Mouse (Mus musculus) cortical plate, adult 2 months (tissue): Measurements from ENCODE around the gene Zfyve19.

Experiments
- CTCF ChIP-seq: fragments of 200-500 bp; IDR thresholded peaks from 2 replicates; pipeline ENCODE4 v1.5.1; 2011; ENCODE audit warnings: mild to moderate bottlenecking, control low read depth, low read length; ENCODE audit not compliant: insufficient read depth; ENCODE audit errors: extremely low read depth
- POLR2A ChIP-seq: fragments of 200-500 bp; IDR thresholded peaks from 2 replicates; pipeline ENCODE4 v1.6.1; 2011; ENCODE audit warnings: mild to moderate bottlenecking, low read length, control low read depth; ENCODE audit not compliant: insufficient read depth; ENCODE audit errors: extremely low read depth

DNA sequence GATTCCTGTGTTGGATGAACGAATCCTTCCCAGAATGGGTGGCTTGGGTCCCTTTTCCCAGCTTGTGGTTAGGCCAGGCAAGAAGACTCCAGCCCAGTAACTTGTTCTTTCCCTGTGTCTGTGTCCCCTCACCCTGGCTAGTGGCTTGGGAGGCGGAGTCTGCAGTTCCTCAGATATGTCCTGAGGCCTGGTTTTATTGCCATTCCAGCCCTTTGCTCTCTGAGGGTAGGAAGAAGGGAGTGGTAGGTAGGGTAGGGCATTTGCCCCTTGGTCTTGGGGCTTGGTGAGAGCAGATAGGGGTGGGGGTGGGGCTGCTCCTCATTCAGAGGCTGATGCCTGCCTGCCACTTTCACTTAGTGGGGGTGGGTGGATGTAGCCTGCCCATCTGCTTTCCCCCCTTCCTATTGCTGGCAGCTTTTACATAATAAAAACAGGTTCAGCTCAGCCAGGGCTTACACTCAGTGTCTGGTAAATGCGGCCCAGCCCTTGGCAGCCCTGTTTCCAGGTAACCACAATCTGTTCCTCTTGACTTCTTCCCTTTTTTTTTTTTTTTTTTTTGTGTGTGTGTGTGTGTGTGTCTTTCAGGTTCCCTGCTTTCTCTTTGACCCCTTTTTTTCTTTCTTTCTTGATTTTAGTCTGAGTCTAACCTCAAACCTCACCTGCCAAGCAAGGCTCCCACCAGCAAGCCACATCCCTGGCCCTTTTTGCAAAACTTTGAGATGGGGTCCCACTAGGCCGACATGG is 31.8 kb downstream of the Zfyve19 start:
- TF ChIP-seq POLR2A (no peak), CTCF (no peak)
